Mouse (Mus musculus): ENCODE results near the gene Cdhr3. TPM values are rescaled to one million over a fixed set of nuclear protein-coding genes. Genes with fewer than 3 reads are reported as not detected.

The Cdhr3 gene
- polyA plus RNA-seq, 1 experiment, result 3.9 TPM

DNA sequence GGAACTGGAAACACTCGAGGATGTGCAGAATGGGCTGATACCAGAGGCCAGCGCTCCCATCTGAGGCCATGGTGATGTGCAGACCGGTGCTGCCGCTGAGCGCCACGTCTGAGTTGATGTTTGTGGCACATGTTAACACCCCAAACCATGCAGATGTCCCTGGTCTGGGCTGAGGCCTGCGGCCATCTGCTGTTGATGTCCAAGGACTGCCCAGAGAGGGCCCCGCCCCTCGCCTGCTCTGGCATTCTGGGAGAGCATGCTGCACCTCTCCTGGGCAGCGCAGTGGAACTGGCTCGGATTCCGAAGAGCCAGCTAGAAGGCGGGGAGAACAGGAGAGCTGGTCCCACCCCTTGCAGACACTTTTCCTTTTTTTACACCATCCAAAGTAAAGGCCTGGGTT lies 64.0 kb downstream of the Cdhr3 start:
- Histone ChIP-seq H3K4me1 (ENCODE audit: control insufficient read depth, insufficient read depth, low read length) (peaks cover 3% of the 10 kb centered on the region; the same call in 1 of the 2 replicates), H3K27ac (ENCODE audit: insufficient read depth, low read length) (no peak overlapping the region)
- TF ChIP-seq CTCF (IDR thresholded peaks at IDR 0.05; ENCODE audit: extremely low read depth, insufficient read depth, low read length) (no peak), POLR2A (IDR thresholded peaks at IDR 0.05; ENCODE audit: extremely low read depth, insufficient read depth, low read length) (no peak)

DNA sequence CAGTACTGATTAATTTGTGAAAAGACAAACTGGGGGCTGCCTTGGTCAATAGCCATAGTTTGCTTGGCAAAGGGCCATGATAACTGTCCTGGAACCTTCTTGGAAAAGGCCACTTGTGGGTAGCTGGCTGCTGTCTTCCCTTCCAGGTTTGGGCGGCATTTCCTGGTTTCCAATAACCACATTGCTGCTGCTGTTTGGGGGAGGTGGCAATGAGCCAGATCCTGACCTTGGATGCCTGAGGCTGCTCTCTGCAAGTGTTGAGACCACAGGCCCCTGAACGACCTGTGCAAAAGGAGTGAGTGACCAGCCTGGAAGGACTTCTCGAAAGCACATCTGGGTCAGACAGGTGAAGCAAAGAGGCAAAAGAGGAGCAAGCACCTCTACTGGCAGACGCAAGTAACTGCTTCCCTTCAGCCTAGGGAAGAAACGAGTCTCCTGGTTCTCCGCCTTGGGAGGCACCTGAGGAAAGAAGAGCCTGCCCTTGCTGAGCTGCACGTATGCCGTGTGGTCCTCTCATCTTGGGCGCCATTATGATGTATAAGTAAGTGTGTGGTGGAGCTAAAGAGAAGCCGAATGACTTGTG lies 64.5 kb downstream of the Cdhr3 start:
- no peak overlapping the region for H3K27ac ChIP-seq (ENCODE audit: insufficient read depth, low read length)
- TF ChIP-seq CTCF (IDR thresholded peaks at IDR 0.05; ENCODE audit: extremely low read depth, insufficient read depth, low read length) (no peak), POLR2A (IDR thresholded peaks at IDR 0.05; ENCODE audit: extremely low read depth, insufficient read depth, low read length) (no peak)
- no peak overlapping the region for H3K4me3 ChIP-seq (ENCODE audit: insufficient read depth, low read length)
- peaks cover 3% of the 10 kb centered on the region; the same call in 1 of the 2 replicates for H3K4me1 ChIP-seq (ENCODE audit: control insufficient read depth, insufficient read depth, low read length)

More for the DNA sequence above, 64.0 kb downstream of the Cdhr3 start:
- H3K4me3 ChIP-seq (ENCODE audit: insufficient read depth, low read length), result no peak overlapping the region

DNA sequence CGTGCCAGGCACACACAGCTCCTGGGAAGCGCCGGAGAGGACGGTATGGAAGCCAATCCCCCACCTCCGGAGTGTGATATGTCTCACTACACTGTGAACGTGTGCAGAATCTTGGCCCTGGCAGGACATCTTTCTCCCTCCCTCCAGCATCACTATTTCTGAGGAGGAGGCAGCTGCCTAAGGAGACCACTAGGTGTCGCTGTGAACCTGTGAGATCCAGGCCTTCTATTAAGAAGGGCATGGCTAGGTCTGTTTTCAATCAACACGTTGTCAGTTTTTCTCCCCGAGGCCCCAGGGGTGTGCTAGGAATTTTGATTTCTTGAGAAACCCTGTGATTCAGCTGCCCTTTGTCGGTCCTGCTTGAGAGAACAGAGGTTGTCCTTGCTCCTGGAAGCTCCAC lies 65.6 kb downstream of the Cdhr3 start:
- Histone ChIP-seq H3K4me1 (ENCODE audit: control insufficient read depth, insufficient read depth, low read length) (peaks cover 3% of the 10 kb centered on the region; the same call in 1 of the 2 replicates), H3K27ac (ENCODE audit: insufficient read depth, low read length) (no peak overlapping the region), H3K4me3 (ENCODE audit: insufficient read depth, low read length) (no peak overlapping the region)
- TF ChIP-seq CTCF (IDR thresholded peaks at IDR 0.05; ENCODE audit: extremely low read depth, insufficient read depth, low read length), result peak; percentile 98
- no peak for TF ChIP-seq POLR2A (IDR thresholded peaks at IDR 0.05; ENCODE audit: extremely low read depth, insufficient read depth, low read length)

DNA sequence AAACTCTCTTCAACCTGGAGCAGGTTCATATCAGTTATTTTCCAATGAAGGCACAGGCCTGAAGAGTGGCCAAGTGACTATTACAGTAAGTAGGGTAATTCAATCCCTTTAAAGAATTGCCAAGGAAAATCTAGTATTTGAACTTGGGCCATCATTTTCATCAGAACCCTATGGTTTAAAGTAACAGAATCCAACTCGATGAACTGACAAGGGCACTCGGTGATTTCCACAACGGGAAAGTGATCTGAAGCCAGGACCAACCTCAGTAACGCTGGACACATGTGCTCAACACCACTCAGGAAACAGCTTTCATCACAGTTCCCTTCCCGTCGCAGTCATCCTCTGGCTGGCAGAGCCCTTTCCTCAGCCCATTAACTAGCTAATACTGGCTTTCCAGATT lies 68.2 kb downstream of the Cdhr3 start:
- Histone ChIP-seq H3K4me3 (ENCODE audit: insufficient read depth, low read length) (no peak overlapping the region), H3K27ac (ENCODE audit: insufficient read depth, low read length) (no peak overlapping the region), H3K4me1 (ENCODE audit: control insufficient read depth, insufficient read depth, low read length) (peaks cover 3% of the 10 kb centered on the region; the same call in 1 of the 2 replicates)
- TF ChIP-seq CTCF (IDR thresholded peaks at IDR 0.05; ENCODE audit: extremely low read depth, insufficient read depth, low read length) (no peak), POLR2A (IDR thresholded peaks at IDR 0.05; ENCODE audit: extremely low read depth, insufficient read depth, low read length) (no peak)

DNA sequence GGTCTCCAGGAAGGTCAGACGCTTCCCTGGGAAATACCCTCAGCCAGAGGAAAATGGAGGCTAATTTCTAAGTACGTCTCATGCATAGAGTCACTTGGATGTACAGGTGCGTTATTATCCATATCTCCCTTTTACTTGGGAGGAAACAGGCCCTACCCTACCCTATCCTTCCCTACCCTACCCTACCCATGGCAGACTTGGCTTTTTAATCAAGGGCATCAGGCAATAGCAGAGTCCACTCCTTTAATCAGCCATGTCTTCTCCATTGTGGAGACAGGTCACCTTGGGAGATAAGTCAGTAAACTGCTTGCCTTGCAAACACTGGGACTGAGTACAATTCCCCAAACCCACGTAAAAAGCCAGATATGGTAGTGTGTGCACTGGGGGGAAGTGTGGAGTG lies 70.9 kb downstream of the Cdhr3 start:
- Histone ChIP-seq H3K4me1 (ENCODE audit: control insufficient read depth, insufficient read depth, low read length) (peaks cover 3% of the 10 kb centered on the region; the same call in 1 of the 2 replicates), H3K27ac (ENCODE audit: insufficient read depth, low read length) (no peak overlapping the region), H3K4me3 (ENCODE audit: insufficient read depth, low read length) (no peak overlapping the region)
- TF ChIP-seq CTCF (IDR thresholded peaks at IDR 0.05; ENCODE audit: extremely low read depth, insufficient read depth, low read length), result no peak
- no peak for TF ChIP-seq POLR2A (IDR thresholded peaks at IDR 0.05; ENCODE audit: extremely low read depth, insufficient read depth, low read length)

DNA sequence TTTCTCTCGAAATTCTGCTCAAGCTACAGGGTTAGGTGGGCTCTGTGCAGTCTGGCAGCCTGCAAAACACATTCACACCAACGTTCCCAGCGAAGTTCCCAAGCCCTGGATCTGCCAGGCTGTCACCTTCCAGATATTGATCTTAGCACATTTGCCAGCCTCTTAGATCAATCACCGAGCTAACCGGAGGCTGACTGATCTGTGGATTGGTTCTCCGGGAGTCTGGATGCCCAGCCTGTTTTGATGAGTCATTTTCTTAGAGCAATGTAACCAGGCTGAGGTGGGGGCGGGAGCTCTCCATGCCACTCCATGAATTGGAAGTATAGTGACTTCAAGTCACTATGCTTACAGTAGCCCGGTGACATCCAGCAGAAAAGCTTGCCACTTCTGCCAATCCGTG lies 71.5 kb downstream of the Cdhr3 start:
- TF ChIP-seq CTCF (IDR thresholded peaks at IDR 0.05; ENCODE audit: extremely low read depth, insufficient read depth, low read length) (no peak), POLR2A (IDR thresholded peaks at IDR 0.05; ENCODE audit: extremely low read depth, insufficient read depth, low read length) (no peak)
- no peak overlapping the region for H3K27ac ChIP-seq (ENCODE audit: insufficient read depth, low read length)
- H3K4me1 ChIP-seq (ENCODE audit: control insufficient read depth, insufficient read depth, low read length), result peaks cover 3% of the 10 kb centered on the region; the same call in 1 of the 2 replicates
- no peak overlapping the region for H3K4me3 ChIP-seq (ENCODE audit: insufficient read depth, low read length)

DNA sequence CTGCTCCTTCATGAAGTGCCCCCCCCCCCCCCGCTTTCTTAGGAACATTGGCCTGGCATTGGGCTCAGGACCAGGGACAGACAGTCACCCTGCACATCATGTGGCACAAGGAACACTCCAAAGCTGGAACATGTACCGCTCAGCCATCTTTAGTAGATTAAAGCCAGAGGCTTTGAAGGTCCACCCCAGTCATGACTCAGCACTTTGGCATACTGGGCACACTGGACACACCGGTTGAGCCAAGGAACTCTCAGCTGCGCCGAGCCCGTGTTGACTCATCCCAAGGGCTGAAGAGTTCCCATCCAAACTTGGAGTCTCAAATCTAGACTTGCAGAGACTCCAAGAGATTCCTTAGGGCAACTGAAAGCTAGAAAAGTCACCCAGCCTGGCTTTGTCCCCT lies 72.7 kb downstream of the Cdhr3 start:
- peaks cover 3% of the 10 kb centered on the region; the same call in 1 of the 2 replicates for H3K4me1 ChIP-seq (ENCODE audit: control insufficient read depth, insufficient read depth, low read length)
- no peak for TF ChIP-seq CTCF (IDR thresholded peaks at IDR 0.05; ENCODE audit: extremely low read depth, insufficient read depth, low read length)
- TF ChIP-seq POLR2A (IDR thresholded peaks at IDR 0.05; ENCODE audit: extremely low read depth, insufficient read depth, low read length), result no peak
- H3K4me3 ChIP-seq (ENCODE audit: insufficient read depth, low read length), result no peak overlapping the region
- H3K27ac ChIP-seq (ENCODE audit: insufficient read depth, low read length), result no peak overlapping the region

DNA sequence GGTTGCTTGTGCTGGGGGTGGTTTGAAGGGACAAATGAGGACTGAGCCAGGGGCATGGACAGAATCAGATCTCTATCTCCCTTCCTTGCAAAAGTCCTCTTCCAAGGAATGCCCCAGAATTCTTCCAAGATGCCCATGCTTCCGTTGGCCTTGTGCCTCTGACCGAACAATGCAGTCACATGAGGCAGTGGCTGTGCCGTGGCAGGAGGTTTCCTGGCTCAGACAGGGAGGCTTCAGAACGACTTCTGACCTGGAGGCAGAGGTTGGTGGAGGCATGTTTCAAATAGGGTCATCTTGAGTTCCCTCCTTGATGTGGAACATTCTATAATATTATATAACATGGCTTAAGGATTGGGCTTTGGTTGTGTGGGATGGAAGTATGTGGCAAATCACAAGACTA lies 74.1 kb downstream of the Cdhr3 start:
- Histone ChIP-seq H3K4me1 (ENCODE audit: control insufficient read depth, insufficient read depth, low read length) (no peaks in the 10 kb centered on the region), H3K4me3 (ENCODE audit: insufficient read depth, low read length) (no peak overlapping the region), H3K27ac (ENCODE audit: insufficient read depth, low read length) (no peak overlapping the region)
- no peak for TF ChIP-seq POLR2A (IDR thresholded peaks at IDR 0.05; ENCODE audit: extremely low read depth, insufficient read depth, low read length)
- no peak for TF ChIP-seq CTCF (IDR thresholded peaks at IDR 0.05; ENCODE audit: extremely low read depth, insufficient read depth, low read length)

DNA sequence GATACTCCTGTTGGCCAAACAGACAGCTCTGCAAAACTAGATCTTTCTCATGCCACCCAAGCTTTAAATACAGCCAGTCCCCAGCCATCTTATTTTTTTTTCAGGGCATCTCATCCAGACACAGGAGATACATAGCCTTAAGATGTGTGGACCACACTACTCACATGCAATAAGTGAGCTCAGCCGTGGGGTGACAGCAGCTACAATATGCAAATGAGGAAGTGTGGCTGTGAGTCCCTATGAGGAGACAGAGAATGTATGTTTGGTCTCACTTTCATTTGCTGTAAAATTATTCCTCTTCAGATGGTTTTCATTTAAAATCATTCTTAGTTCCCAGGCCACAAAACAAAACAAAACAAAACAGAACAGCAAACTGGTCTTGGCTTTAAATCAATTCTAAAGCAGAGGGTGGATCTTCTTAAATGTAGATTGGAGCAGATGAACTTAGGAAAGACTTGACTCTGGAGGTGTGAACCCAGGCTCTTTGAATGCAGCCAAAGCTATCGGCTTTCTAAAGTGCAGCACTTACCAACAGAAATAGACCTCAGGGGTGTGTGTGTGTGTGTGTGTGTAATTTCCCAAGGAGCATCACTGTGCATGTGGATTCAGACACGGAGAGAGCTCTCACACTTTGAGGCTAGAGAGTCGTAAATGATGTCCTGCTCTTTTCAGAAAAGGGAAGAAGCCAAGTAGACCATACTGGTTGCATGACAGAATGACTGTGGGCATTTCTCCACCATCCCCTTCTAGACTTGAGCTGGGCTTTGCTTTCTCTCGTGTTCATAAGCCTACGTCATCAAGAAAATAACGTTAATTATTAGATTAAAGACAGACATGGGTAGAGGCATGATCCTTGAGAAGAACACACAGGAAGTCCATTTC lies 75.6 kb downstream of the Cdhr3 start:
- TF ChIP-seq CTCF (IDR thresholded peaks at IDR 0.05; ENCODE audit: extremely low read depth, insufficient read depth, low read length) (no peak), POLR2A (IDR thresholded peaks at IDR 0.05; ENCODE audit: extremely low read depth, insufficient read depth, low read length) (no peak)
- Histone ChIP-seq H3K4me3 (ENCODE audit: insufficient read depth, low read length) (no peak overlapping the region), H3K27ac (ENCODE audit: insufficient read depth, low read length) (no peak overlapping the region), H3K4me1 (ENCODE audit: control insufficient read depth, insufficient read depth, low read length) (no peaks in the 10 kb centered on the region)

DNA sequence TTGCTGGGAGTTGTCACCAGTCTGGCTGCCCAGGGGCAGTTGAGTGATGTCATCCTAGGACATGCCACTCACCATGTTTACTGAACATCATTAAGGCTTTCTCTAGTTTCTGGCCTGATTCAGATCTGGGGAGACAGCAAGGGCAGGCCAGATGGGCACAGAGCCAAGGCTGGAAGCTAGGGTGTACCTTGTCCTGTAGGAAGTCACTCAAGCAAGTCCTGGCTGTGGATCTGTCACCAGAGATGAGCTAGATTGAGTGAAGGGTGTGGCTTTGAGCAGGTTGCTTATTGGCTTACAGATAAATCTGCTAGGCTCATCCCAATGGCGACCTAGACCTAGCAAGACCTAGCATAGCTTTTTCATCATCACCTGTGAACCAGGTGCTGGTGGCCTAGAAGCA lies 77.6 kb downstream of the Cdhr3 start:
- H3K4me1 ChIP-seq (ENCODE audit: control insufficient read depth, insufficient read depth, low read length), result no peaks in the 10 kb centered on the region
- no peak overlapping the region for H3K27ac ChIP-seq (ENCODE audit: insufficient read depth, low read length)
- no peak for TF ChIP-seq CTCF (IDR thresholded peaks at IDR 0.05; ENCODE audit: extremely low read depth, insufficient read depth, low read length)
- TF ChIP-seq POLR2A (IDR thresholded peaks at IDR 0.05; ENCODE audit: extremely low read depth, insufficient read depth, low read length), result no peak
- H3K4me3 ChIP-seq (ENCODE audit: insufficient read depth, low read length), result no peak overlapping the region
